Mouse (Mus musculus) right cerebral cortex, adult 18-20 months (tissue): ENCODE results near the gene Zhx3.

Experiments used
- DNase-seq: peaks from one replicate; pipeline ENCODE4 v3.0.0; 2022; ENCODE audit warnings: mixed read lengths

Gene Zhx3

DNA sequence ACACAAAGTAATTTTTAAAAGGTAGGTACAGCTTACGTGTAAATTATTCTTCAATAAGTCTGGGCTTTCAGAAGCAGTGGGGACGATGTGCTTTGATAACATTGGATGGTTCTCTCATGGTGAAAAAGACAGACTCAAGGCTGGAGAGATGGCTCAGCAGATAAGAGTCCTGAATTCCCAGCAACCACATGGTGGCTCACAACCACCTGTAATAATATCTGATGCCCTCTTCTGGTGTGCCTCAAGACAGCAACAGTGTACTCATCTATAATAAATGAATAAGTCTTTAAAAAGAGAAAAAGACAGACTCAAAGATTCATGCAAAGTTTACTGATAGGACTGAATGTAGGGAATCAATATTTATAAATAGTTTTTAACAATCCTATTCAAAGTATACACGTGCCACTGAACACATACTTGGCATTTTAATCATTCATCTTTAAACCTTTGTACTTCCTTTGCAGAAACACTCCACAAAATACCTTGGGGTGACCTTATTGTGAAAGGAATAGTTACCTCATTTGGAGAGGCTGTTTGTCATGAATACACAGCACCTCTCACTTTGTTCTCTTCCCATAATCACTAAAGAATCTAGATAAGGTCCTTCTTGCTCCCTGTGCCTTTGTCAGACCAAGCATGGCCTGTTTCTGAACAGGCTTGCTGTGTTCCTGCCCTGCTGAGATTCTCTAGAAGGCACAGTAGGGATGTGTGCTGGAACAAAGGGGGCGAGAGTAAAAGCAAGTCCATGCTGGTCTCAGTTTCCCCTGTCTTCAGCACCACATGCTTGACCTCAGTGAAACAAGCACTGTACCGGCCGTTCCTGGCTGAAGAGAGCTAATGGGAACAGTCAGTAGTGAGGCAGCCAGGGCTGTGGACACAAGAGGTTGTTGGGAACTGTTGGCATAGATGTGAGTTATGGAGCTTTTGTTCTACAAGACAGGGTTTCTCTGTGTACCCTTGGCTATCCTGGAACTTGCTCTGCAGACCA lies 146.6 kb downstream of the Zhx3 start:
- DNase-seq: no peak

DNA sequence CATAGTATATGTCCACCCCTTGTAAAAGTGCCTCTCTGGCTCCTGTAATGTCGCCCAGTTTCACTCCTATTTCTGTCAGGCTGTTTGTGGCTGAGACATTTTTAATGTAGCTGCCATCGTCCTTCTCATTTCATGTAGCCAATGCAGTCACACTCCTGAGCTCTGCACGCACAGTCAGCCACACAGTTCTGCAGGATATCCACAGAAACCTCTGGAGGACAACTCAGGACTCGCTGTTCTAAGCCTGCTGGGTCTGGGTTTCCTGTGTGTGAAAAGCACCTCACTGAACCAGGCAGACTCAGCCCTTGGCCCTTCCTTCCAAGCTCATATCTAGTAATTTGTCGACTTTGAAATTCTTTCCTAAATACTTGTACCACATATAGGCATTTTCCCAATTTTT lies 148.3 kb downstream of the Zhx3 start:
- no peak for DNase-seq

DNA sequence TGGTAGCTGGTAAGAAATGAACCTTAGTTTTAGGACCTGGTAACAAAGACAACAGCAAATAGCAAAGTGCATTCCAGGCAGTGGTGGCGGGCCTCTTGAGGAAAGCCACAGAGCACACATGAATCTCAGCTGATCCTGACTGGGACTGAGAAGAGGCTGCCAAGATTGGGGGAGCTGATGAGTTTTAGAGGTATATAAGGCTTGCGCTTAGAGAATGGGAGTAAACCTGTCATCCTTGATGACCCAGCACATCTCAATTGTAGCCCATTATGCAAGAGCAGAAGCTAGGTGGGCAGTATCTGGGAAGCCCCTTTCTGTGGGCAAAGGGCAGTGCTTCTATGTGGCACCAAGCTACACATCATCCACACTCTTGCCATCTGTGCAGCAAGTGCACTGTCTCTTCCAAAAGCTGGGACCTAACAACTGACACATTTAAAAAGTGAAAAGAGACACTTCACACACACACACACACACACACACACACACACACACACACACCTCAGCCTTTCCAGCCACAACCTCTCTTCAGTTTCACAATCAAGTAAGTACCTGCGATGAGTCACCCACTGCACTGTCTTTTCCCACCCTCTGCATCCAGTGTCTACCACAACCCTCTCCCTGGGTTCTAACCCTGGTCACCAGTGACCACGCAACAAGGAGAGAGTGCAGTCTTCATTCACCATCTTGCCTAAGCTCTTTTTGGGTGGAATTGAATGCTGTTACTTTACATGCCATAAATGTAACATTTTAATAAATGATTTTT lies 149.0 kb downstream of the Zhx3 start:
- DNase-seq: no peak

DNA sequence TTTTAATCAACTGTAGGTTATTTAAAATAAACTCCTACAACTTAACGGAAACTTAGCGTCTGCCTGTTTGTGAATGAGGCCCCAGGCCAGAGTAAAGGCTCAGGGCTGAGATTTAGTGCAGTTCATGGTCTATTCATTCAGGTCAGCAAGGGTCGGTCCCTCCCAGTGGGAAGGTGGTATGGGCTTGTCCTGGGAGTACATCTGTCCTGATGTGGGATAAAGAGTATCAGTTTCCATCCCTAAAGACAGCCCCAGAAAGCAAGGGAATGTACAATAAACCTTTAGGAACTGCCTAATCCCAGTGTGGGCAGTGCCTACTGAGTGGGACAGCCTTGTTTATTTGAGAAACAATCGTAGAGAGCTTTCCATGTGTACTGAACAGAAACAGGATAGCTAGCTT lies 150.1 kb downstream of the Zhx3 start:
- DNase-seq: no peak

DNA sequence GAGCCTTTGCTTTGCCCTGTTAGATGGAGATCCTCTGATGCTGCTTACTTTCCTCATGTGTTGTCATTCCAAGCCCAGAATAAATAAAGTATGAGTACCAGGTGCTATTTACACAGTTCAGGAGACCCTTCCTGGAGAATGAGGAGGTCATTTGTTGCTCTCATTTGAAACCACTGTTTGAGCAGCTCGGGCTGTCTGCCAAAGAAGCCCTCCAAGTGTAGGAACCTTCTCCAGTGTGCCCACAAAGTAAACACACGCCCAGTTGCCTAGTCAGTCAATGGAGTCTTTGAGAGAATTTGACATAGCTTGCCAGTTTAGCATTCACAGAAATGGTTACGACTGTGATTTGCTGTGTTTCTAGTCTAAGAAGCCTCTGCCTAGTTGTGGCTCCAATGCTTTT lies 154.0 kb downstream of the Zhx3 start:
- no peak for DNase-seq

DNA sequence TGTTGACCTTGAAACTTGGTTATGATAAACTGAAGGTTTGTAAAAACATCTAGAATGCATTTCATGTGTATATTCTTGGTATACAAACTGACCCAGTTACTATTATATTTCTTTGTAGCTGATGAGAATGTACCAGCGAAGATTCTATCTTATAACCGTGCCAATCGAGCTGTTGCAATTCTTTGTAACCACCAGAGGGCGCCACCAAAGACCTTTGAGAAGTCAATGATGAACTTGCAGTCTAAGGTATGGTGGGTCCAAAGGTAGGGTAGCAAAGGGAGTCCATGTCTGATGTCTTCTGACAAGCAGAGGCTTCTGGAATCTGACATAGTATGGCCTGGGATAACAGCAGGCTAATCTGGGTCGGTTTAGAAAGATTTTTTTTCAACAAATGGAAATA lies 155.5 kb downstream of the Zhx3 start:
- DNase-seq: no peak

DNA sequence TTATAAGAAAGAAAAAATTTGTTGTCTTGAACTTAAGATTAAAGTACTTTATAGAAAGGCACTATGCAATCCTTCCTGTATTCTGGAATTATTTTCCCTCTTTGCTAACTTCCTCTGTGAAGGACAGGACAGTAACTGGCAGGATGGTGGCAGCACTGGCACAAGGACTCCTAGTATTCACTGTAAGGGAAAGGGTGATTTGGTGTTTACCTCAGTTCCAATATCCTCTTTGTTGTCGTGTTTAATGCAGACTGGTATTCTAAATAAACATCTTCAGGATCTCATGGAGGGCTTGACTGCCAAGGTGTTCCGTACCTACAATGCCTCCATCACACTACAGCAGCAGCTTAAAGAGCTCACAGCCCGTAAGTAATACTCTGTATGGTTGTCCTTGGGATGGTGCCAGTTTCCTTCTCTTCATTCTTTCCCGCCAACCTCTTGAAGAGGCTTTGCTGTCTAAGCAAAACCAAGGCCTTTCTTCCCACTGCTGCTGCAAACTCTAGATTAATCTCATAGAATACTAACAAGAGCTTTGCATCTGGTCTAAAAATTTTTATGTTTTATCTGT lies 157.3 kb downstream of the Zhx3 start:
- no peak for DNase-seq

DNA sequence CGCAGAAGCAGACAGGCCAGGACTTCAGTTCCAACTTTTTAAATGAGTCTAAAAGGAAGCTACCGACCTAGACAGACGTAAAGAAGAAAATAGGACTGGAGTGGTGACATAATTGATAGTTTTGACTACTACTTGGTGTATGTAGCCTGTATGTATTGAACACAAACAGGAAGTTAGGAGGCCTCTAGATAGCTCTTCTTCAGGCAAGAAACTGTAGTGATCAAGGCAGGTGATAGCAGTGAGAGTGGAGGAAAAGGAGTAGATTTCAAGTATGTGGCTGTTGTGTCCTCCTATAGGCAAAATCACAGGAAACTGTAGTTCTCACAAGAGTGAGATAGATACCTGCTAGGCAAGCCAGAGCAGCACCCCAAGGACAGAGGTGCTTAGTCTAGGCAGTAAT lies 165.1 kb downstream of the Zhx3 start:
- DNase-seq: no peak

DNA sequence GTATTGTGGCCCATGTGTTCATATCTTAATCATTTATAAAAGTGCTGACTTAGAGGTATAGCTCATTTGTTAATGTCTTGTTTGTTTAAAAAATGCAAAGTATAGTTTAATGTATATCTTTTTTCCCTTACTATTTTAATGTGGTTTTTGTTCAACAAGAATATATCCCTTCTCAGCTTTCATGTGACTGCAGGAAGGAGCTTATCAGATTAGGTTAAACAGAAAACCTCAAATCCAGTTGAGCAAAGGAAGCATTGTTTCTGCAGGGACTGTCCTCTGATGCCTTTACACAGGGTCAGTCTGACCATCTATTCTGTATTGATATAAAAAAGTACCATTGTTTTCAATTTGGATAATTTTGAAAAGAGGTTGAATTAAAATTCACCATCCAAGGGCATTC lies 170.0 kb downstream of the Zhx3 start:
- no peak for DNase-seq

DNA sequence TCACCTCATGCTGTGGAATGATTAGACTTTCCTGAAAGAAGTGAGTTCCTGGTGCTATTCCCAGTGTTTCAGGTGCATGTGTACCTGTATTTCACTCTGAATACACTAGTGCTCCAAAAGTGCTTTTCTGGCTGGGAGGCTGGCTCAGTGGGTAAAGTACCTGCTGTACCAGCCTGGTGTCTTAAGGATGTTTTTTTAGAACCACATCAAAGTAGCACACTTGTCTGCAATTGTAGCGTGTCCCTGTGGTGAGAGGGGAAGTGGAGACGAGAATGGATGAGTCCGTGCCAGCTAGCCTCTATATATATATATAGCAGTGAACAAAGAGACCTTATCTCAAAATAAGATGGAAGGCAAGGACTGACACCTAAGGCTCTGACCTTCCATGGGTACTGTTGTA lies 171.2 kb downstream of the Zhx3 start:
- DNase-seq: no peak

DNA sequence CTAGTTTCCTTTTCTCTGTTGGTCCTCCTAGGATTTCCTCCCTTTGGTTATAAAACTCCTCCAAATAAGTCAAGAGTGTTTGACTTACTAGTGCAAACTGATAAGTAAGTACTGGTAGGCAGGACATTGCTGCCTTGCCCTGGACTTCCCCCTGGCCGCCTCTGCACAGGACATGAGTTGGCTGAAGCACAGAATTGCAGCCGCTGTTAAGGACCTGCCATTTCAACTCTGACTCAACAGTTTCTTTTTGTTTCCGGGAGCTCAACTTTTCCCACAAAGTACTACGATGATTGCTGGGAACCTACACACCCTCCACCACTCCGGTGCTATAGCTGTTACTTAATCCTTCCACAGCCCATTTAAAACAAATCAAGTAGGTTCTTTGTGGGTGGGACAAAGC lies 172.5 kb downstream of the Zhx3 start:
- no peak for DNase-seq
